Mouse (Mus musculus): ENCODE data around the gene Ifnb1. TPM values are rescaled to one million over a fixed set of nuclear protein-coding genes. Genes with fewer than 3 reads are reported as not detected.

Ifnb1 gene
- polyA plus RNA-seq, 1 experiment from 2014 or later, result not detected

GRCm38 (mm10) chr4:88489622-88490021 lies 33.0 kb downstream of the Ifnb1 start:
- H3K4me3 ChIP-seq, result no peak overlapping the region
- no peaks in the 10 kb centered on the region for H3K36me3 ChIP-seq
- H3K4me2 ChIP-seq (replicated peaks), result no peak overlapping the region
- H3K27ac ChIP-seq (replicated peaks), result no peak overlapping the region
- H3K9me3 ChIP-seq, result no peaks in the 10 kb centered on the region
- no peaks in the 10 kb centered on the region for H3K27me3 ChIP-seq
- no peak for ATAC-seq (ENCODE audit: low FRiP score, low read depth)
- H3K9ac ChIP-seq (replicated peaks), result no peak overlapping the region
- WGBS, result 94% methylated on average over 2 of the region's 2 CpGs
- H3K4me1 ChIP-seq, result no peaks in the 10 kb centered on the region

GRCm38 (mm10) chr4:88488107-88488506 lies 34.5 kb downstream of the Ifnb1 start:
- Histone ChIP-seq H3K9ac (replicated peaks) (no peak overlapping the region), H3K4me3 (no peak overlapping the region), H3K4me1 (no peaks in the 10 kb centered on the region), H3K27me3 (no peaks in the 10 kb centered on the region), H3K27ac (replicated peaks) (no peak overlapping the region), H3K4me2 (replicated peaks) (no peak overlapping the region), H3K9me3 (no peaks in the 10 kb centered on the region), H3K36me3 (no peaks in the 10 kb centered on the region)
- WGBS, result 88% methylated on average over 3 of the region's 3 CpGs
- no peak for ATAC-seq (ENCODE audit: low FRiP score, low read depth)

GRCm38 (mm10) chr4:88480130-88480529 lies 42.4 kb downstream of the Ifnb1 start:
- H3K27ac ChIP-seq (replicated peaks), result no peak overlapping the region
- no peaks in the 10 kb centered on the region for H3K27me3 ChIP-seq
- H3K9me3 ChIP-seq, result no peaks in the 10 kb centered on the region
- no peak overlapping the region for H3K9ac ChIP-seq (replicated peaks)
- H3K4me1 ChIP-seq, result no peaks in the 10 kb centered on the region
- H3K4me2 ChIP-seq (replicated peaks), result no peak overlapping the region
- no peak for ATAC-seq (ENCODE audit: low FRiP score, low read depth)
- 79% methylated on average over 6 of the region's 6 CpGs for WGBS
- no peak overlapping the region for H3K4me3 ChIP-seq
- no peaks in the 10 kb centered on the region for H3K36me3 ChIP-seq

GRCm38 (mm10) chr4:88478809-88479186 lies 43.8 kb downstream of the Ifnb1 start:
- WGBS, result 89% methylated on average over 9 of the region's 9 CpGs
- H3K9me3 ChIP-seq, result no peaks in the 10 kb centered on the region
- no peaks in the 10 kb centered on the region for H3K4me1 ChIP-seq
- no peak overlapping the region for H3K9ac ChIP-seq (replicated peaks)
- no peaks in the 10 kb centered on the region for H3K36me3 ChIP-seq
- H3K4me3 ChIP-seq, result no peak overlapping the region
- H3K27me3 ChIP-seq, result no peaks in the 10 kb centered on the region
- no peak for ATAC-seq (ENCODE audit: low FRiP score, low read depth)
- H3K27ac ChIP-seq (replicated peaks), result no peak overlapping the region
- H3K4me2 ChIP-seq (replicated peaks), result no peak overlapping the region

- Histone ChIP-seq H3K4me3 (no peak overlapping the region), H3K4me2 (replicated peaks) (no peak overlapping the region), H3K9ac (replicated peaks) (no peak overlapping the region), H3K9me3 (no peaks in the 10 kb centered on the region), H3K27ac (replicated peaks) (no peak overlapping the region), H3K4me1 (no peaks in the 10 kb centered on the region), H3K36me3 (no peaks in the 10 kb centered on the region), H3K27me3 (no peaks in the 10 kb centered on the region)
- WGBS, result 80% methylated on average over 4 of the region's 4 CpGs
- no peak for ATAC-seq (ENCODE audit: low FRiP score, low read depth)
Observed at GRCm38 (mm10) chr4:88478177-88478808, 44.3 kb downstream of the Ifnb1 start.

GRCm38 (mm10) chr4:88476511-88477210 lies 45.9 kb downstream of the Ifnb1 start:
- Histone ChIP-seq H3K4me2 (replicated peaks) (no peak overlapping the region), H3K9ac (replicated peaks) (no peak overlapping the region), H3K4me3 (no peak overlapping the region), H3K36me3 (no peaks in the 10 kb centered on the region), H3K4me1 (peaks cover 3% of the 10 kb centered on the region; the same call in 1 of the 2 replicates), H3K27me3 (no peaks in the 10 kb centered on the region), H3K9me3 (no peaks in the 10 kb centered on the region), H3K27ac (replicated peaks) (no peak overlapping the region)
- WGBS, result 63% methylated on average over 4 of the region's 4 CpGs
- no peak for ATAC-seq (ENCODE audit: low FRiP score, low read depth)

- WGBS, result 92% methylated on average over 3 of the region's 3 CpGs
- no peak overlapping the region for H3K27ac ChIP-seq (replicated peaks)
- ATAC-seq (ENCODE audit: low FRiP score, low read depth), result no peak
- no peaks in the 10 kb centered on the region for H3K9me3 ChIP-seq
- no peak overlapping the region for H3K9ac ChIP-seq (replicated peaks)
- no peaks in the 10 kb centered on the region for H3K36me3 ChIP-seq
- H3K4me3 ChIP-seq, result no peak overlapping the region
- H3K4me1 ChIP-seq, result peaks cover 3% of the 10 kb centered on the region; the same call in 1 of the 2 replicates
- H3K4me2 ChIP-seq (replicated peaks), result no peak overlapping the region
- H3K27me3 ChIP-seq, result no peaks in the 10 kb centered on the region
Observed at GRCm38 (mm10) chr4:88476084-88476483, 46.5 kb downstream of the Ifnb1 start.

Other genes starting within 250 kb of the Ifnb1 start
- 3.8 TPM in 2 replicates for gene Hacd4, start 83.8 kb downstream of the Ifnb1 start, polyA plus RNA-seq (2016; fragmentation: Nextera tagmentation; extraction: Ambion mirVana)
- not detected in 2 replicates for gene Ifna15, start 35.5 kb upstream of the Ifnb1 start, polyA plus RNA-seq (2016; fragmentation: Nextera tagmentation; extraction: Ambion mirVana)
- not detected in 2 replicates for gene Ifna14, start 49.0 kb upstream of the Ifnb1 start, polyA plus RNA-seq (2016; fragmentation: Nextera tagmentation; extraction: Ambion mirVana)
- gene Ifna9, start 69.6 kb upstream of the Ifnb1 start, polyA plus RNA-seq (2016; fragmentation: Nextera tagmentation; extraction: Ambion mirVana), result not detected in 2 replicates
- gene Ifna12, start 80.6 kb upstream of the Ifnb1 start, polyA plus RNA-seq (2016; fragmentation: Nextera tagmentation; extraction: Ambion mirVana), result not detected in 2 replicates
- not detected in 2 replicates for gene C87499, start 111.6 kb upstream of the Ifnb1 start, polyA plus RNA-seq (2016; fragmentation: Nextera tagmentation; extraction: Ambion mirVana)
- gene Ifna13, start 121.7 kb upstream of the Ifnb1 start, polyA plus RNA-seq (2016; fragmentation: Nextera tagmentation; extraction: Ambion mirVana), result not detected in 2 replicates
- gene Ifna16, start 154.2 kb upstream of the Ifnb1 start, polyA plus RNA-seq (2016; fragmentation: Nextera tagmentation; extraction: Ambion mirVana), result not detected in 2 replicates
- gene Ifna2, start 161.1 kb upstream of the Ifnb1 start, polyA plus RNA-seq (2016; fragmentation: Nextera tagmentation; extraction: Ambion mirVana), result not detected in 2 replicates
- gene Ifnab, start 168.6 kb upstream of the Ifnb1 start, polyA plus RNA-seq (2016; fragmentation: Nextera tagmentation; extraction: Ambion mirVana), result not detected in 2 replicates
- gene Gm26566, start 199.0 kb upstream of the Ifnb1 start, polyA plus RNA-seq (2016; fragmentation: Nextera tagmentation; extraction: Ambion mirVana), result 1.3 and 2.0 TPM in 2 replicates
- gene Klhl9, start 199.7 kb upstream of the Ifnb1 start, polyA plus RNA-seq (2016; fragmentation: Nextera tagmentation; extraction: Ambion mirVana), result 142 and 153 TPM in 2 replicates
- gene Gm13271, start 232.1 kb upstream of the Ifnb1 start, polyA plus RNA-seq (2016; fragmentation: Nextera tagmentation; extraction: Ambion mirVana), result not detected in 2 replicates
- 0.14 and 0.20 TPM in 2 replicates for gene Gm13283, start 237.3 kb upstream of the Ifnb1 start, polyA plus RNA-seq (2016; fragmentation: Nextera tagmentation; extraction: Ambion mirVana)

Measured in midbrain, embryonic 12.5 days (tissue).